Mouse (Mus musculus) erythroblast, embryonic 14.5 days (primary cell): ENCODE measurements around the gene 1700020A23Rik.

Source experiments
- GATA1 ChIP-seq: IDR thresholded peaks from 2 replicates; pipeline ENCODE4 v1.6.1; 2012; ENCODE audit warnings: low read length, inconsistent platforms, mixed read lengths
- TAL1 ChIP-seq: IDR thresholded peaks from 3 replicates; pipeline ENCODE4 v1.6.1; 2012; ENCODE audit warnings: low read length, inconsistent platforms, mixed read lengths

DNA sequence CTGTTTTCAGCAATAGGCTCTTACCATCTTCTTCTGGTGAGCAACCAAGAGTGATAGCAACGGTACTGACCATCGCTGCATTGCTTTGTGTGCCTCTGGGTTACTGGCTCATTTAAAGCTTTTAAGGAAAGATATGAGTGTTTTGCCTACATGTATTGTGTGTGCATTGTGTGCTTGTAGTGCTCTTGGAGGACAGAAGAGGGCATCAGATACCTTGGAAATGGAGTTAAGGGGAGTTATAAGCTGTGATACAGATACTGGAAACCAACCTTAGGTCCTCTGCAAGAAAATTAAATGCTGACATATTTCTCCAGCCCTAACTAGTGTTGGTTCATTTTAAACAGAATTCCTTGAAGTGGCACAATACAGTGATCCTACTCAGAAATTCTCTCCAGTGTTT, 16.3 kb upstream of the 1700020A23Rik start:
- TF ChIP-seq TAL1: no peak
- no peak for TF ChIP-seq GATA1
